Mouse (Mus musculus): ENCODE results near the gene Zbtb22.

Zbtb22 gene

DNA sequence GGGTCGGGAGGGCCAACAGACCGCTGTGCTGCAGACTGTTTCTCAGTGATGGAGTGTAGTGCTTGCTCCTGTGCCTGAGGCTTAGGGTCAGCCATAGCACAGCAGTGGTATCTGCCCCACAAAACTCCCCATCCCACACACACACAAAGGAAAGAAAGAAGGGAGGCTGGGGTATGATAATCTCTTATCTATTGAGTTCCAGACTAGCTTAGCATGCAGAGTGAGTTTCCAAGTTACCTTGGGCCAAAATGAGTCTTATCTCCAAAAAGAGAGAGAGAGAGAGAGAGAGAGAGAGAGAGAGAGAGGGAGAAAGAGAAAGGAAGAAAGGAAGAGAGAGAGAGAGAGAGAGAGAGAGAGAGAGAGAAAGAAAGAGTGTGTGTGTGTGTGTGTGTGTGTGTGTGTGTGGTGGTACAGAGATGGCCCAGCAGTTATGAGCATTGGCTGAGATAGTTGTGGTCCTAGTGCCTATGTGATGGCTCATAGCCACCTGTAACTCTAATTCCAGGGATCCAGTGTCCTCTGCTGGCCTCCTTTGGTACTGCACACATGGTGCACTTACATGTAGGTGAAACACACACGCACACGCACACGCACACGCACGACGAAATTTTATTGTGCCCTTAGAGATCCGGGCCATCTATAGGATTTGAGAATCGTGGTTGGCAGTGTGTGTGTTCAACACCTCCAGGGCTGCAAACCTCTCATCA is 9.0 kb downstream of the Zbtb22 start:
- DNase-seq: peak; percentile 43

DNA sequence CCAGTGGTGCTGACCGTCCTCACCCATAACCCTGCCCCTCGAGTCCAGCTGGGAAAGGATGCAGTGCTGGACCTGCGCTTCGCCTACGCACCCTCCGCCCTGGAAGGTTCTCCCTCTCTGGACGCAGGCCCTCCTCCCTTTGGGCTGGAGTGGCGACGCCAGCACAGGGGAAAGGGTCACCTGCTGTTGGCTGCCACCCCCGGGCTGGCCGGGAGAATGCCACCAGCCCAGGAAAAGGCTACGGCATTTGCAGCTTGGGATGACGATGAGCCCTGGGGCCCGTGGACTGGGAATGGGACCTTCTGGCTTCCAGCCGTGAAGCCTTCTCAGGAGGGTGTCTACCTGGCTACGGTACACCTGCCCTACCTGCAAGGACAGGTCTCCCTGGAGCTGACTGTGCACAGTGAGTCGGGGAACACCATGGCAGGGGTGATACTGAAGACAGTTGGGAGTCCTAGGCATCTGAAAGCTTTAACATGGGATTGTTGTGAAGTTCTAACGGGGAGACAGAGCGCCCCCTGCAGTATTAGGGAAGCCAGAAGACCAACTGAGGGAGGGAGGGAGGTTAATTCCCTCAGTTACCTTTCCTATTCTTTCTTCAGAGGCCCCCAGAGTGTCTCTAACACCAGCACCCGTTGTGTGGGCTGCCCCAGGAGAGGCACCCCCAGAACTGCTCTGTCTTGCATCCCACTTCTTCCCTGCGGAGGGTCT is 9.9 kb downstream of the Zbtb22 start:
- DNase-seq: no peak

DNA sequence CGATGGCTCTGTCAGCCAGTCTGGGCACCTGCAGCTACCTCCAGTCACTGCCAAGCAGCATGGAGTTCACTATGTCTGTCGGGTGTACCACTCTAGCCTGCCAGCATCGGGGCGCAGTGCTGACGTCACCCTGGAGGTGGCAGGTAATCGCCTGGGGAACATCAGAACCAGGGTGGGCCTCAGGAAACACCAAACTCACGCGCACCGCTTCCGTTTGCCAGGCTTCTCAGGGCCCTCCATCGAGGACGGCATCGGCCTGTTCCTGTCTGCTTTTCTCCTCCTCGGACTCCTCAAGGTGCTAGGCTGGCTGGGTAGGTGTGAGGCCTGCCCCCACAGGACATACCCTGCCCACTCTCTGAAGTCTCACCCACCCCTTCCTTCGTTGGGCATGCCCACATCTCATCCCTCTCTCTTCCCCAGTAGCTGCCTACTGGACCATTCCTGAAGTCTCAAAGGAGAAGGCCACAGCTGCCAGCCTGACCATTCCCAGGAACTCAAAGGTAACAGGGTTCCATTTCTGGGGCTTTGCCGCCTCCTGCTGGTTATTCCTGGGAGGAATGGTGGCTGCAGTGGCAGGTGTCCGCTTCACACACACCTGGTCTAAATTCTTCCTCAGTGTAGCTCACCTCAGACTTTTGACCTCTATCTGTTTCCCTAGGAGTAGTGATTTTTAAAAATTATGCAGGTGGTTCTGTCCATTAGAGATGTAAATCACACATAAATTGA is 10.7 kb downstream of the Zbtb22 start:
- peak; percentile 47 for DNase-seq

DNA sequence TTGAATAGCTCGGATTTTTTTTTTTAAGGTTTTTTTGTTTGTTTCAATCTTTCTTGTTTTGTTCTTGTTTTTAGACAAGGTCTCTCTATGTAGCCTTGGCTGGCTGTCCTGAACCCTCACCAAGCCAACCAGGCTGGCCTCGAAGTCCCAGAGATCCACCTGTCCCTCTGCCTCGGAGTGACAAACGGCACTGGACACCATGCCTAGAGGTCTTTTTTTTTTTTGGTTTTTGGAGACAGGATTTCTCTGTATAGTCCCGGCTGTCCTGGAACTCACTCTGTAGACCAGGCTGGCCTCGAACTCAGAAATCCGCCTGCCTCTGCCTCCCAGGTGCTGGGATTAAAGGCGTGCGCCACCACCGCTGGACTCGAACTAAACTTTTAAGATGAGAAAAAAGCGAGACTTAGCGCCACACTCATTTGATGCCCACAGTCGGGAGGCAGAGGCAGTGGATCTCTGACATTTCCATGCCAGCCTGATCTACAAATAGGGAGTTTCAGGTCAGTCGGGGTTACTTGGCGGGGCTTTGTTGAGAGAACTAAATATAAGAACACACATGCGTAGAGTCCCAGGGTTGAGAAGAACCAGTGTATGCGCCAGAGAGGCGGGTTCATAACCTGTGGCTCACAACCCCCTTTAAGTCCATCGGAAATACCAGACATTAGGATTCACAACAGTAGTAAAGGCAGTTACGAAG is 12.7 kb downstream of the Zbtb22 start:
- DNase-seq: no peak

DNA sequence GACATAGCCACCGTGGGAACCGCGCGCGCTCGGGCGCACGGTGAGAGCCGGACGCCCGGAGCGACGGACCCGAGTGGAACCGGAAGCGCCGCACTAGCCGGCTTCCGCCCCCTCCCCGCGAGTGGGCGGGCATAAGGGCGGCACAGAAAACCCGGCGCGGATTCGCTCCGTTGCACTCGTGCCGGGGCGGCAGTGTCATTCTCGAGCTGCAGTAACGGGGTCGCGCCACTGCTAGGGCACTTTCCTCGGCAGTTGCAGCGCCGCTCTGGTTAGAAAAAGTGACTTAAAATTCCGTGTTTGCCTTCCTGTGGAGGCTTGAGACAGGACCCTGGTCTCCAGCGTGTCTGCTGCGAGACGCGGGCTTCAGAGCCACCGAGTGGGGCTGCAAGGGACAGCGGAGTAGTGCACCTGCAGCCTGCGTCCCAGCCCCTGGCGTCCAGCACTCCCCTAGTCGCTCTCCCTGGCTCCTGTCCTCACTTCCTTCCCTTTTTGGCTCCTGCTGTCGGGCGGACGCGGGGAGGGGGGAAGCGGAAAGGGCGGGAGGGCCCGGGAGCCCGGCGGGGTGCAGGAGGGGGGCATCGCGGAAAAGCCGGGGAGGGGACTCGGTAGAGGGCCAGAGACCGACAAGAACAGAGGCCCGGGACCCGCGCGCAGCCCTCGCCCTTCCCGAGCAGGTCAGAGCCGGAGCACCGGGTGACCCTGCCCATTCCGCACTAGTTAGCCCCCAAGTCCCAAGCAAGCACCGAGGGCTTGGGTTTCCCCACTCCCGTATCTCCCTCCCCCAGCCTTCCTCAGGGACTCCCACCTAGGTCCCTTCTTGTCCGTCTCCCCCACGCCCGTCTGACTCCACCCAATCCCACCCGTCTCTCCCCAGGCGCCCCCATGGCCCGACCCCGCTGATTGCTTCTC is 13.9 kb downstream of the Zbtb22 start, which contains the start of gene Rgl2:
Gene Rgl2, plus strand, starts transcription at position 173 of the 909 bp plus-strand sequence.
- peak; percentile 94 for DNase-seq

DNA sequence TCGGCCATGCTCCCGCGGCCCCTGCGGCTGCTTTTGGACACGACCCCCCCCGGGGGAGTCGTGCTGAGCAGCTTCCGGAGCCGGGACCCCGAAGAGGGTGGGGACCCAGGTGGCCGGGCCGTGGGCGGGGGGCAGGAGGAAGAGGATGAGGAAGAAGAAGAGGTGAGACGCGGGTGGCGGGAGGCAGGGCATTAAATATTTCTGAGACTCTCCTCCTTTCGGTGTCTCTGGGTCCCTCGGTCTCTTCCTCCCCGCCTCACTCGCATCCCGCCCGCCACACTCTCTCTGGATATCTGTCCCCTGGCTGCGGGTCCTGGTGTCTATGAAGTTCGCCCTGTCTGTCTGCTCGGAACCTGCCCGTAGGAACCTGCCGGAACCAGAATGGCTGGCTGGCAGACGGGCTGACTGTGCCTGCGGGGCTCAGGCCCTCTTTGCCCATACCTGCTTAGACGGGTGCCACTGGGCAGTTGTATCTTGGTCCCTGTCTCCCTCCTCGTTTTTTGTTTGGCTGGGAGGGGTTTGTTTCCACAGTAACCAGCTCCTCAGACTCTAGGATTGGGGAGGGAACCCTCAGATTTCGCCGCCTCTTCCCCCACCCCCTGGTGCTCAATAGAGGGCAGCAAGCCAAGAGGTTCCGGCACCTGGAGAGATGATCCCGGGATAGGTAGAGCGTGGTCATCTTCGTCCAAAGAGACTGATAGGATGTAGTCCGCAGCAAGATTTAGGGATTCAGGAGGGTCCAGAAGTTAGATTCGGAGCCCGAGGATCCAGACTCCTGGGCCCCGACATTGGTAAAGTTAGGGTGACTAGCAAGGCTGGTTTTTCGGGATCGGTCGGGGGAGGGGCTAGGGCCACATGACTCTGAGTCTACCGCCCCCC is 14.8 kb downstream of the Zbtb22 start:
- DNase-seq: peak; percentile 69

DNA sequence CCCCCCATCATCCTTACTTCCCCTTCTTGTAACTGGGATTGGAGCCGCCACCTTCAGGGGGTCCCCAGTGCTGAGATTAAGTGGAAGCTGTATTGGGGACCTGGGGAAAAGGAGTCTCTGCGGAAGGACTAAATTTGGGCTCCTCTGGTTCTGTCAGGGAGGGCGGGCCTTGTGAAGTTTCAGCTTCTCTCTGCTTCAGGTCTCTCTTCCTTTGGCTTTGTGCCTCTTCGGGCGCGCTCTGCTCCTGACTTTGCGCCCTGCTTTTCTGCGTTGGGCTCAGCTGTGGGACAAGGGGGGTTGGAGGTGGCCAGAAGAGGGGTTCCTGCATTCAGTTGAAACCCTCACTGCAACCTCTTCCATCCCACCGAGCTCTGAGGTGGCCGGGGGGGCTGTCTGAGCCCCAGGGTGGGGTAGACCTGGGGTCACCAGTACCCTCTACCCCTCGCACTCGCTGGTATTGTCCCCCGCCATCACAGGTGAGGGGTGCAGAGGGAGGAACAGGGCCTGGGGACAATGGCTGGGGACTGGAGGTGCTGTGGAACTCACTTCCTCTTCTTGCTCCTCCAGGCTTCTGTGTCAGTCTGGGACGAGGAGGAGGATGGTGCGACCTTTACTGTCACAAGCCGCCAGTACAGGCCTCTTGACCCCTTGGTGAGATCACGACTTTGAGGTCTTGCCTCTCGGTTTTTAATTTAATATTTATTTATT is 15.6 kb downstream of the Zbtb22 start:
- no peak for DNase-seq

DNA sequence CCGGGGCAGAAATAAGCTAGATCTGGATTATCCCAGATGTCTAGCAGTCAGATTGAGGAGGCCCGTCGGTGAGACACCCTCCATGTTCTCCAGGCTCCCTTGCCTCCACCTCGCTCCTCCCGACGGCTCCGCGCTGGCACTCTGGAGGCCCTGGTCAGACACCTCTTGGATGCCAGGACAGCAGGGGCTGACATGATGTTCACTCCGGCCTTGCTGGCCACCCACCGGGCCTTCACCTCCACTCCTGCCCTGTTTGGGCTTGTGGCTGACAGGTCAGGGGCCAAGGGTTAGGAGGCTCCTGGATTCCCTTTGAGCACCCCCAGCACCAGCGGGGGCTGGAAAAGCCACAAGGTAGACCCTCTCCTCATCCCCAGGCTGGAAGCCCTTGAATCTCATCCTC is 16.2 kb downstream of the Zbtb22 start:
- no peak for DNase-seq

DNA sequence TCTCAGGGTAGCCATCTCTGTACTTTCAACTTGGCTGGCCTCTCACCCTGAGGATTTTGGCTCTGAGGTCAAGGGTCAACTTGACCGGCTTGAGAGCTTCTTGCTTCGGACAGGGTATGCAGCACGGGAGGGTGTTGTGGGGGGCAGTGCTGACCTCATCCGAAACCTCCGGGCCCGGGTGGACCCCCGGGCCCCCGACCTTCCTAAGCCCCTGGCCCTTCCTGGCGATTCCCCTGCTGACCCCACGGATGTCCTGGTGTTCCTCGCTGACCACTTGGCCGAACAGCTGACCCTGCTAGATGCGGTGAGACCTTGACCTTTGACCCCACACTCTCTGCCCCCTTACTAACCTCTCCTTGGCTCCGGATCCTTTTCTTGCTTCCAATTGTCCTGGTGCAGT is 16.7 kb downstream of the Zbtb22 start:
- DNase-seq: no peak

DNA sequence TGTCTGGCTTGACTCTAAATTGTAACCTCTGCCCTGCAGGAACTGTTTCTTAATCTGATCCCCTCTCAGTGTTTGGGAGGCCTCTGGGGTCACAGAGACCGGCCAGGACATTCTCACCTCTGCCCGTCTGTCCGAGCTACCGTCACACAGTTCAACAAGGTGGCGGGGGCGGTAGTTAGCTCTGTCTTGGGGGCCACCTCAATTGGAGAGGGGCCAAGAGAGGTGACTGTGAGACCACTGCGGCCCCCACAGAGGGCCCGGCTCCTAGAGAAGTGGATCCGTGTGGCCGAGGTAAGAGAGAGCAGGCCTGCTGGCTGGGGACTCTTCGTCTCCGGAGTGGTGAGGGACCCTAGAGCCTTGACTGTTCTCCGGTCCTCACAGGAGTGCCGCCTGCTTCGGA is 17.3 kb downstream of the Zbtb22 start:
- no peak for DNase-seq

DNA sequence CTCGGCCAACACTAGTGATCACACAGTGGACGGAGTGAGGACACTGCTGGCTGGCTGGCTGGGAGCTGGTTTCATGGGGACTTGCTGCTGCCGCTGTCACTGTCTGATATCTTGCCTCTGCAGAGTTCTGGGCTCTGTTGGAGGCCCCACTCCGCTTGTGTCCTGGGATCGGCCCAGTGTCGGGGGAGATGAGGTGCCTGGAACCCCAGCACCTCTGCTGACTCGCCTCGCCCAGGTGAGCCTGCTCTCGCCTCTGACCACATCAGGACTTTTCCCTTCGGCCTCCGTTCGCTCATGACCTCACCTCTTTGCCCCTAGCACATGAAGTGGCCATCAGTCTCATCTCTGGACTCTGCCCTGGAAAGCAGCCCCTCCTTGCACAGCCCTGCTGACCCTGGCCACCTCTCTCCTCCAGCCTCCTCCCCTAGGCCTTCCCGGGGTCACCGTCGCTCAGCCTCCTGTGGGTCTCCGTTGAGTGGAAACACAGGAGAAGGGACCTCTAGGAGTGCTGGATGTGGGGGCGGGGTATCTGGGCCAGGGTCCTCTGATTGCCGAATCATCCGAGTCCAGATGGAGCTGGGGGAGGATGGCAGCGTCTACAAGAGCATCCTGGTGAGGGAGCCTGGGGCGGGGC is 19.8 kb downstream of the Zbtb22 start:
- no peak for DNase-seq

DNA sequence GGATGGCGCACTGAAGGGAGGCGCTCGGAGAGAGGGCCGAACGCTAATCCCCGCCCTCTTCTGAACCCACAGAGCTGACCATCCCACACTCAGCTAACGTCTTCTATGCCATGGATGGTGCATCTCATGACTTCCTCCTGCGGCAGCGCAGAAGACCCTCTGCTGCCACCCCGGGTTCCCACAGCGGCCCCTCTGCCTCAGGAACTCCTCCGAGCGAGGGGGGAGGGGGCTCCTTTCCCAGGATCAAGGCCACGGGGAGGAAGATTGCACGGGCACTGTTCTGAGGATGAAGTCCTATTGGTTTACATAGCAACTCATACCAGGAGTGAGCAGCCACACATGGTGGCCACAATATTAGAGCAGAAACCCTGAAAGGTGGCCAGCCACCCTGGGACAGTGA is 21.3 kb downstream of the Zbtb22 start:
- no peak for DNase-seq

DNA sequence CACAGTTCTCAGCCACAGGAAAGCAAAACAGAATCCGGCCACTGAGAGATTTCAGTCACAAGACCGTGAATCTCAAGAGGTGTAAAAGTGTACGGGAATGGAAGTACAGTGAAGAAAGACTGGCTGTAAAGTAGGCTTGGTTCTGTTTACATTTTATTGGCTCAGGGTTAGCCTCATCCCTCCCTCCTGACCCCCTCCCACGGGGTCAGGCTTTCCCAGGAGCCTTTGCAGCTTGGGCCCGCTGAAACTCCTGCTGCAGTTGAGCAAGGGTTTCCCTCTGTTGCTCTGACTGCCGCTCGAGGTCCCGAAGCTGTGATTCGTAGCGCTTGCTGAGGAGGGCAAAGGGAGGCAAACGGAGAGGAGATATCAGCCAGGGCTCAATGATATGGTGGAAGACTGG is 23.1 kb downstream of the Zbtb22 start:
- DNase-seq: no peak

DNA sequence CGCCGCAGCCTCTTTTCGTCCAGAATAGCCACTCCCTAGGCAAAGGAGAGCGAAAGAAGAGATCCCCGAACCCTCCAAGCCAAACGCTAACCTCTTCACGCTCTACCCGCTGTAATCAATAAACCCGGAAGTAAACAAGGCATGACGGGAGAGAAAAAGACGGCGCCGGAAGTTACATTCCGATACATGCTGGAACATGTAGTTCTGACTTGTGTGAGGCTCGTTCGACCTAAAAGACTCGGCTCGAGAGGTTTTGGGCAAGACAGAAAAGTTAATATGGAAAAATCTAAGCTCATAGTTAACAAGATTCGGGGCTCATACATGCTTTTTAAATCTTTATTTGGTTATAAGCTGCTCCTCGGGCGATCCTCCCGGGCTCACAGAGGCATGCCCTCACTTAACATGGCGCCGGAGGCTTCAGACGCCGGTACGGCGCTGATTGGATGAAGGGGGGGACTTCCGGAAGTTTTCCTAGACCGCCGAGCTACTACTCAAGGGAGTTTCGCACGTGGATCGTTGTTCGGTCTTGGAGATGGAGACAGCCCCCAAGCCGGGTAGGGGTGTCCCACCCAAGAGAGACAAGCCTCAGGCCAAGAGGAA is 24.6 kb downstream of the Zbtb22 start, which contains the start of the genes Pfdn6 and Wdr46:
Gene Pfdn6, minus strand, starts transcription at position 138 of the 600 bp plus-strand sequence.
Gene Wdr46, plus strand, starts transcription at position 455 of the 600 bp plus-strand sequence.
- DNase-seq: peak; percentile 89

DNA sequence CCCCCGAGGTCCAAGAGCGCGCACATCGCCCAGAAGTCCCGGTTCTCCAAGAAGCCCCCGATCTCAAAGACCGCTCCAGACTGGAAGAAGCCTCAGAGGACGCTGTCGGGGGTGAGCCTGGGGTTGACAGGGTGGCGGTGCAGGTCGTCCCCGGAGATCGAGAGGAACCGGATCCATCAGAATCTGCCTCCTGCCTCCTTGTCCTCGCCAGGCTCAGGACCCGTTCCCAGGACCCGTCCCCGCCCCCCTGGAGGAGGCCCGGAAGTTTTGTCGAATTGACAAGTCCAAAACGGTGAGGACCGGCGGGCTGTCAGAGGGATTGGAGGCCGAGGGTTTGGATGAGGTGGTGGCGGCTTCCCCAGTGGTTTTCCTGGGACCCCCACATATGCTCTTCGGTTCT is 25.3 kb downstream of the Zbtb22 start:
- DNase-seq: no peak

DNA sequence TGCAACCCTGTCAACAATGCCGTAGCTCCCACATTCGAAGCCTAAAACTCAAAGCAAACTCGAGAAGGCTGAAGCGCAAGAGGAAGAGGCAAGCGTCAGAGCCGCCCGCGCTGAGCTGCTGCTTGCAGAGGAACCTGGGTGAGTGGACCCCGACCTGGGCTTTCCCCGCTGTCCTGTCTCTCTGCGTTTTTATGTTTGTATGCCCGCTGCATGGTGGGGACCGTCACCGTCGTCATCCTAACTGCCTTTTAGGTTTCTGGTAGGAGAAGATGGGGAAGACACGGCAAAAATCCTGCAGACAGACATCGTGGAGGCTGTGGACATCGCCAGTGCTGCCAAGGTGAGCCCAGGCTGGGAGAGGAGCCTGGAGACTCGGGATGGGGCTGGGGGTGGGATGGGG is 25.7 kb downstream of the Zbtb22 start:
- DNase-seq: no peak

DNA sequence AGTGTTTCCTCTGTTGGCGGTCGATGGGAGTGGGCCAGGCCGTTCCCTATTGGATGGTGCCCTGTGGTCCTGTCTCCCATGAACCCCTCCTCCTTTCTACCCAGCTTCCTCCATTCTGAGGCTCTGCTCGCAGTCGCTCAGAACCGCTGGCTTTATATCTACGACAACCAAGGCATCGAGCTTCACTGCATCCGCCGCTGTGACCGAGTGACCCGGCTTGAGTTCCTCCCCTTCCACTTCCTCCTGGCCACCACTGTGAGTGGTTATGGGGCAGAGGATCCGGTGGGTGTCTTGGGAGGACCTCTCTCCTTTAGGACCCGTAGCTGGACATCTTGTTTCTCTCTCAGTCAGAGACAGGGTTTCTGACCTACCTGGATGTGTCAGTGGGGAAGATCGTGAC is 27.8 kb downstream of the Zbtb22 start:
- no peak for DNase-seq

DNA sequence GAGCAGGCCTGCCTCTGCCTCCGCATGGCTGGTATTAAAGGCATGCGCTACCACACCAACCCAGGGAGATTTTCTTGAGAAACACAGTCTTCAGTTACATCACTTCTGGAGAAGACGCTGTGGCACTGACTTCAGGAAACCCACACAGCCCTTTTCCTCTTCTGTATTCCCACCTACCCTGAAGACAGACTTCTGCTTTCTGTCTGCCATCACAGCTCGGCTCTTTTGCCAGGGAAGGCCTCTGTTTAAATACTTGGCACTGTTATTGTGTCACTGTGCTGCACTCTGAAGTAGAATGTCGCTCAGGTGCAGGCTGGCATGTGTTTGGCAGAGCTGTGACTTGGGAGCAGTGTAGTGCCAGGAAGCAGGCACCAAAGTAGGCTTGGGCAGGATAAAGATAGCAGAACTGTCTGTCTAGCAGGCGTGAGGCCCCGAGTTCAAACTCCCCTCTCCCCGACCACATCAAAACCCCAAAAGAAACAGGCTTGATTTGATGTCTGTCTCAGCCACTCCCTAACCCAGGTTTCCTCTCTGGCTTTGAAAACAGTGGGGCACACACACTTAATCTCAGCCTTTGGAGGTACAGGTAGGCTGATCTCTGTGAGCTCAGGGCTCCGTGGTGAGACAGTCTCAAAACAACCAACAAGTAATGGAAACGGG is 31.9 kb downstream of the Zbtb22 start:
- DNase-seq: no peak
